Mouse (Mus musculus) kidney, adult 2 months (tissue): Measurements from ENCODE around the gene Ephb3.

ENCODE experiments used
- CTCF ChIP-seq: fragments of 200-500 bp; conservative IDR thresholded peaks from 2 replicates; pipeline ENCODE4 v1.5.1; 2011; ENCODE audit warnings: low read depth, mild to moderate bottlenecking, control low read depth, low read length, moderate library complexity, mixed read lengths; ENCODE audit not compliant: insufficient read depth, insufficient read length
- POLR2A ChIP-seq: fragments of 200-500 bp; IDR thresholded peaks from one replicate; pipeline ENCODE4 v1.6.1; 2011; ENCODE audit warnings: low read depth, low read length, control low read depth

DNA sequence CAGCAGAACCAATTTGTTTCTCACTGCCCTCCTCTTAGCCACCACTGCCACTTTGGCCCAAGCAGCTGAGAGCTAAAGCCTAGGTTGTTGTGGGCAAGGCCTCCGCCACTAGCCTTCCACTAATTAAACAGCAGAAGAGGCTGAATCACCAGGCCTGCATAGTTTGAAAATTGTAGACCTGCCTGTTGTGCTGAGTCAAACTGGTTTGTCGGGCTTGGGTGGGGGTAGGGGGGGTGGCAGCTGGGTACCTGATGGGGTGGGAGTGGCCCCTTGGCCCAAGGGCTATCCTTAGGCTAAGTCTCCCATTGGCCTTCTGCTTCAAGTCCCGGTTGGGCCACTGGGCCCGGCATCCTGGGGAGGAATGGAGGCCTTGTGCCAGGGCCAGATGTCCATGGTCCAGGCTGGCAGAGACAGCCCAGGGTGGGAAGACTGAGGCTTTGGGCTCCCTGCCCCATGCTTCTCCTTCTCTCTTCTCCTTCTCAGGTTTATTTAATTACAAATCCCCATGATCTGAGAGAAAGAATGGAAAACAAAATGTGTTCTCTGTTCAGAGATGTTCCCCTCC lies 3.5 kb downstream of the Ephb3 start:
- TF ChIP-seq POLR2A (no peak), CTCF (no peak)
